21 mouse cellular contexts compared by ENCODE assay signal in genomic region chr12:79387886-79388285, GRCm38 (mm10).
DNase-seq lines count a peak whose midpoint lies in the region; ATAC-seq and TF ChIP-seq lines count a peak whose summit lies in the region.
"Had no signal": no experiment of that assay in that cellular context is flagged by ENCODE, and none has a peak within 500 bp of the region (broad histone marks: within the 10 kb centered on the region; RNA-seq: fewer than 3 reads in every experiment).

No protein-coding gene starts in this region.

- 63% methylated on average over 6 of the region's 6 CpGs for WGBS in embryonic facial prominence, embryonic 14.5 days
- 88% methylated on average over 6 of the region's 6 CpGs for WGBS in embryonic facial prominence, embryonic 10.5 days
- 66% methylated on average over 6 of the region's 6 CpGs for WGBS in kidney, embryonic 16.5 days
- 43% methylated on average over 6 of the region's 6 CpGs for WGBS in stomach, postnatal 0 days

- peak; percentile 60 for DNase-seq in embryonic facial prominence, embryonic 14.5 days (ENCODE audit: low spot score)
- no peak for DNase-seq in embryonic facial prominence, embryonic 10.5 days (ENCODE audit: low spot score)
- no peak for DNase-seq in kidney, postnatal 14 days
- DNase-seq in lung, postnatal 10 days = peak; percentile 7
- DNase-seq in lung, postnatal 25 days (ENCODE audit: low spot score) = no peak
- no peak for DNase-seq in stomach, postnatal 0 days (ENCODE audit: low spot score)
- DNase-seq in gastrocnemius, postnatal 14 days = no peak
- DNase-seq: adrenal gland, postnatal 36 days; cerebellum, adult 8-10 months; gastrocnemius, postnatal 10 days; kidney, adult 9 months; liver; right cerebral cortex, postnatal 14 days; spleen, adult 18-20 months had no signal

- no peaks in the 10 kb centered on the region for H3K27me3 ChIP-seq in embryonic facial prominence, embryonic 14.5 days (replicated peaks; ENCODE audit: control insufficient read depth, insufficient read depth, low read length)
- no peaks in the 10 kb centered on the region for H3K27me3 ChIP-seq in embryonic facial prominence, embryonic 10.5 days (replicated peaks; ENCODE audit: low read depth, poor library complexity, severe bottlenecking)
- no peaks in the 10 kb centered on the region for H3K27me3 ChIP-seq in kidney, embryonic 16.5 days (ENCODE audit: insufficient read depth, low read length)
- H3K27me3 ChIP-seq in stomach, postnatal 0 days (ENCODE audit: control insufficient read depth, insufficient read depth, low read length) = no peaks in the 10 kb centered on the region

- no peak overlapping the region for H3K9ac ChIP-seq in embryonic facial prominence, embryonic 14.5 days (ENCODE audit: low read depth, low read length)
- H3K9ac ChIP-seq in kidney, embryonic 16.5 days (replicated peaks; ENCODE audit: low read length) = no peak overlapping the region
- no peak overlapping the region for H3K9ac ChIP-seq in stomach, postnatal 0 days (ENCODE audit: low read length)

- H3K4me3 ChIP-seq in embryonic facial prominence, embryonic 14.5 days (ENCODE audit: low read depth, low read length) = no peak overlapping the region
- no peak overlapping the region for H3K4me3 ChIP-seq in embryonic facial prominence, embryonic 10.5 days
- H3K4me3 ChIP-seq in kidney, embryonic 16.5 days (ENCODE audit: low read length) = no peak overlapping the region
- H3K4me3 ChIP-seq in stomach, postnatal 0 days (ENCODE audit: low read depth, low read length) = no peak overlapping the region
- H3K4me3 ChIP-seq: hindbrain, embryonic 10.5 days had no signal

- peaks cover 44% of the 10 kb centered on the region for H3K4me1 ChIP-seq in embryonic facial prominence, embryonic 14.5 days (ENCODE audit: control insufficient read depth, insufficient read depth, low read length)
- H3K4me1 ChIP-seq in embryonic facial prominence, embryonic 10.5 days = peaks cover 44% of the 10 kb centered on the region
- no peaks in the 10 kb centered on the region for H3K4me1 ChIP-seq in kidney, embryonic 16.5 days (ENCODE audit: insufficient read depth, low read length)
- peaks cover 4% of the 10 kb centered on the region; the same call in 1 of the 2 replicates for H3K4me1 ChIP-seq in stomach, postnatal 0 days (replicated peaks; ENCODE audit: control insufficient read depth, insufficient read depth)

- no peak for ATAC-seq in embryonic facial prominence, embryonic 14.5 days (ENCODE audit: low read depth)
- no peak for ATAC-seq in kidney, embryonic 16.5 days (ENCODE audit: low FRiP score, low TSS enrichment)
- no peak for ATAC-seq in stomach, postnatal 0 days (ENCODE audit: low FRiP score, low TSS enrichment)
- ATAC-seq: forebrain, embryonic 14.5 days; hindbrain, postnatal 0 days; midbrain, embryonic 16.5 days had no signal

- intact Hi-C loops in gastrocnemius, postnatal 14 days (cut with DNase I; ENCODE audit: low total_unique reads) = no loop called here

- no peak overlapping the region for H3K27ac ChIP-seq in embryonic facial prominence, embryonic 14.5 days (replicated peaks; ENCODE audit: low read depth, low read length)
- H3K27ac ChIP-seq in embryonic facial prominence, embryonic 10.5 days (replicated peaks) = no peak overlapping the region
- H3K27ac ChIP-seq in kidney, embryonic 16.5 days (ENCODE audit: low read length) = peak overlapping the region; percentile 55; the same call in 1 of the 2 replicates
- H3K27ac ChIP-seq in stomach, postnatal 0 days (replicated peaks) = peak overlapping the region; percentile 61
- H3K27ac ChIP-seq: hindbrain, embryonic 10.5 days; hindbrain, postnatal 0 days had no signal

- H3K36me3 ChIP-seq in embryonic facial prominence, embryonic 14.5 days (ENCODE audit: control insufficient read depth, insufficient read depth, low read length) = no peaks in the 10 kb centered on the region
- no peaks in the 10 kb centered on the region for H3K36me3 ChIP-seq in embryonic facial prominence, embryonic 10.5 days (replicated peaks)
- H3K36me3 ChIP-seq in kidney, embryonic 16.5 days (ENCODE audit: insufficient read depth, low read length) = no peaks in the 10 kb centered on the region
- H3K36me3 ChIP-seq in stomach, postnatal 0 days (ENCODE audit: control insufficient read depth, insufficient read depth, low read length) = no peaks in the 10 kb centered on the region
- H3K36me3 ChIP-seq: hindbrain, embryonic 10.5 days had no signal

- H3K9me3 ChIP-seq in embryonic facial prominence, embryonic 14.5 days (ENCODE audit: control insufficient read depth, low read length) = no peaks in the 10 kb centered on the region
- H3K9me3 ChIP-seq in embryonic facial prominence, embryonic 10.5 days = no peaks in the 10 kb centered on the region
- H3K9me3 ChIP-seq in kidney, embryonic 16.5 days (ENCODE audit: low read length) = no peaks in the 10 kb centered on the region
- H3K9me3 ChIP-seq in stomach, postnatal 0 days (ENCODE audit: control insufficient read depth, low read length) = no peaks in the 10 kb centered on the region
- H3K9me3 ChIP-seq: G1E; hindbrain, embryonic 10.5 days had no signal

- TF ChIP-seq CTCF in stomach, postnatal 0 days (IDR thresholded peaks at IDR 0.05; ENCODE audit: low read depth) = no peak

- no peak overlapping the region for H3K4me2 ChIP-seq in embryonic facial prominence, embryonic 14.5 days (ENCODE audit: low read depth, low read length)
- no peak overlapping the region for H3K4me2 ChIP-seq in kidney, embryonic 16.5 days (replicated peaks; ENCODE audit: low read depth, low read length)
- H3K4me2 ChIP-seq in stomach, postnatal 0 days (replicated peaks; ENCODE audit: low read depth) = no peak overlapping the region
- H3K4me2 ChIP-seq: heart, embryonic 11.5 days had no signal

- no peak for TF ChIP-seq EP300 in stomach, postnatal 0 days (optimal IDR thresholded peaks at IDR 0.05)

Comparison
In these comparisons a context has a peak if more than half of its experiments do, and no peak if none do; other contexts are left out.
1. DNase-seq: peak in embryonic facial prominence, embryonic 14.5 days (single experiment) and lung, postnatal 10 days (single experiment); none in embryonic facial prominence, embryonic 10.5 days (single experiment), kidney, postnatal 14 days (single experiment), lung, postnatal 25 days (single experiment), stomach, postnatal 0 days (single experiment) and gastrocnemius, postnatal 14 days (single experiment).
2. H3K27ac ChIP-seq: peak in kidney, embryonic 16.5 days (single experiment) and stomach, postnatal 0 days (single experiment); none in embryonic facial prominence, embryonic 14.5 days (single experiment) and embryonic facial prominence, embryonic 10.5 days (single experiment).